8 mouse cellular contexts compared by ENCODE assay signal in genomic region chr7:127386641-127387392, GRCm38 (mm10). TPM values are rescaled to one million over a fixed set of nuclear protein-coding genes. Genes with fewer than 3 reads are reported as not detected.
DNase-seq lines count a peak whose midpoint lies in the region; ATAC-seq and TF ChIP-seq lines count a peak whose summit lies in the region.

Gene 9130019O22Rik (minus strand): TSS chr7:127387166.

- no peak within 1 kb of the TSS for H3ac ChIP-seq in C2C12 (ENCODE audit: control insufficient read depth, insufficient read length, low read depth)

- peak within 1 kb of the TSS; percentile 89 for H3K27ac ChIP-seq in heart, embryonic 10.5 days
- H3K27ac ChIP-seq in kidney, embryonic 15.5 days, result 0 out of 2 replicates have a peak within 1 kb of the TSS, but pooled peaks have one; percentile 37
- 0 out of 2 replicates have a peak within 1 kb of the TSS, but pooled peaks have one; percentile 27 for H3K27ac ChIP-seq in limb, embryonic 15.5 days
- 0 out of 2 replicates have a peak within 1 kb of the TSS, but pooled peaks have one; percentile 26 for H3K27ac ChIP-seq in midbrain, postnatal 0 days (ENCODE audit: low read depth, low read length)

- H3K79me2 ChIP-seq in C2C12 (ENCODE audit: control insufficient read depth, insufficient read depth), result no peaks in the 10 kb centered on the region

- peak; percentile 97 for DNase-seq in brain, adult 2 months (ENCODE audit: low read depth, low spot score)
- DNase-seq in heart, embryonic 10.5 days (ENCODE audit: low spot score), result peak; percentile 90
- peak; percentile 93 for DNase-seq in midbrain, postnatal 0 days (ENCODE audit: low spot score)
- DNase-seq in spleen, postnatal 10 days (ENCODE audit: low spot score in 2 of 2), result peak; percentile 87 to 95

- WGBS in heart, embryonic 10.5 days, result 10% methylated on average over 38 of the region's 38 CpGs
- WGBS in kidney, embryonic 15.5 days, result 13% methylated on average over 38 of the region's 38 CpGs
- WGBS in limb, embryonic 15.5 days, result 15% methylated on average over 38 of the region's 38 CpGs
- 12% methylated on average over 38 of the region's 38 CpGs for WGBS in midbrain, postnatal 0 days

- no peaks in the 10 kb centered on the region for H3K27me3 ChIP-seq in C2C12 (ENCODE audit: control insufficient read depth, insufficient read depth, insufficient read length)
- no peaks in the 10 kb centered on the region for H3K27me3 ChIP-seq in heart, embryonic 10.5 days (ENCODE audit: insufficient read depth, poor library complexity, severe bottlenecking)
- no peaks in the 10 kb centered on the region for H3K27me3 ChIP-seq in kidney, embryonic 15.5 days
- no peaks in the 10 kb centered on the region for H3K27me3 ChIP-seq in limb, embryonic 15.5 days
- no peaks in the 10 kb centered on the region for H3K27me3 ChIP-seq in midbrain, postnatal 0 days (ENCODE audit: insufficient read depth, low read length)

- H3K79me3 ChIP-seq in C2C12 (ENCODE audit: low read depth), result no peaks in the 10 kb centered on the region

- H3K36me3 ChIP-seq in C2C12 (ENCODE audit: control insufficient read depth, insufficient read depth), result no peaks in the 10 kb centered on the region
- H3K36me3 ChIP-seq in heart, embryonic 10.5 days, result peaks cover 41% of the 10 kb centered on the region
- H3K36me3 ChIP-seq in kidney, embryonic 15.5 days, result peaks cover 32% of the 10 kb centered on the region
- H3K36me3 ChIP-seq in limb, embryonic 15.5 days, result peaks cover 21% of the 10 kb centered on the region
- no peaks in the 10 kb centered on the region; the same call in 1 of the 2 replicates for H3K36me3 ChIP-seq in midbrain, postnatal 0 days (ENCODE audit: insufficient read depth, low read length)

- peak within 1 kb of the TSS; percentile 59 for H3K9ac ChIP-seq in kidney, embryonic 15.5 days
- H3K9ac ChIP-seq in limb, embryonic 15.5 days, result peak within 1 kb of the TSS; percentile 47
- peak within 1 kb of the TSS; percentile 50 for H3K9ac ChIP-seq in midbrain, postnatal 0 days (replicated peaks; ENCODE audit: low read length, poor library complexity, severe bottlenecking)

- ATAC-seq in erythroblast, adult 5-6 weeks (replicated peaks; ENCODE audit: low FRiP score, poor library complexity, severe bottlenecking), result peak; percentile 91
- ATAC-seq in kidney, embryonic 15.5 days (replicated peaks; ENCODE audit: low FRiP score), result peak; percentile 87
- peak; percentile 87 for ATAC-seq in limb, embryonic 15.5 days (ENCODE audit: insufficient number of reproducible peaks, low FRiP score, low TSS enrichment, low read depth)
- ATAC-seq in midbrain, postnatal 0 days (ENCODE audit: low FRiP score), result peak; percentile 88

- no peaks in the 10 kb centered on the region; the same call in 1 of the 2 replicates for H3K9me3 ChIP-seq in heart, embryonic 10.5 days
- peaks cover 6% of the 10 kb centered on the region; the same call in 1 of the 2 replicates for H3K9me3 ChIP-seq in kidney, embryonic 15.5 days (replicated peaks)
- H3K9me3 ChIP-seq in limb, embryonic 15.5 days, result peaks cover 7% of the 10 kb centered on the region; the same call in 1 of the 2 replicates
- H3K9me3 ChIP-seq in midbrain, postnatal 0 days (ENCODE audit: low read length), result no peaks in the 10 kb centered on the region

- H3K4me3 ChIP-seq in C2C12 (ENCODE audit: insufficient read depth, poor library complexity, severe bottlenecking), result no peak within 1 kb of the TSS
- H3K4me3 ChIP-seq in heart, embryonic 10.5 days, result peak within 1 kb of the TSS; percentile 71
- peak within 1 kb of the TSS; percentile 58 for H3K4me3 ChIP-seq in kidney, embryonic 15.5 days (replicated peaks)
- peak within 1 kb of the TSS; percentile 55 for H3K4me3 ChIP-seq in limb, embryonic 15.5 days
- H3K4me3 ChIP-seq in midbrain, postnatal 0 days (ENCODE audit: low read depth, low read length), result peak within 1 kb of the TSS; percentile 45

- peaks cover 13% of the 10 kb centered on the region for H3K4me1 ChIP-seq in heart, embryonic 10.5 days
- peaks cover 7% of the 10 kb centered on the region; the same call in 1 of the 2 replicates for H3K4me1 ChIP-seq in kidney, embryonic 15.5 days
- H3K4me1 ChIP-seq in limb, embryonic 15.5 days, result no peaks in the 10 kb centered on the region
- no peaks in the 10 kb centered on the region for H3K4me1 ChIP-seq in midbrain, postnatal 0 days (ENCODE audit: insufficient read depth, low read length)

- H3K4me2 ChIP-seq in kidney, embryonic 15.5 days, result peak within 1 kb of the TSS; percentile 70
- peak within 1 kb of the TSS; percentile 67 for H3K4me2 ChIP-seq in limb, embryonic 15.5 days
- H3K4me2 ChIP-seq in midbrain, postnatal 0 days (ENCODE audit: low read depth, low read length, poor library complexity, severe bottlenecking), result peak within 1 kb of the TSS; percentile 68

- no peak for TF ChIP-seq CTCF in C2C12 (IDR thresholded peaks at IDR 0.05; ENCODE audit: control insufficient read depth, insufficient read depth, insufficient read length)
- TF ChIP-seq CTCF in midbrain, postnatal 0 days (IDR thresholded peaks at IDR 0.05), result no peak

TF ChIP-seq in C2C12, 6 proteins besides CTCF, POLR2A, EP300 and RAD21:
- TF ChIP-seq FOSL1 (IDR thresholded peaks at IDR 0.05; ENCODE audit: insufficient read depth, low read length, poor library complexity, severe bottlenecking), result no peak
- peak; percentile 63 for TF ChIP-seq USF1 (IDR thresholded peaks at IDR 0.05; ENCODE audit: low read depth)
- no peak for TF ChIP-seq MYOD1 (IDR thresholded peaks at IDR 0.05; ENCODE audit: control insufficient read depth, insufficient read length, low read depth)

RNA-seq across cellular contexts. Expression of gene 9130019O22Rik, which starts in this region (rescaled TPM):
- 0.32 TPM for polyA plus RNA-seq in C2C12 (2012; fragmentation: generic; extraction: Trizol)
- 0.38 TPM in 1 of 2 replicates, not detected in the other for total RNA-seq in erythroblast, adult 5-6 weeks (2015; ENCODE audit: low replicate concordance)
- 1.4 and 1.8 TPM in 2 replicates for total RNA-seq in erythroblast, adult 5-6 weeks (2017; ENCODE audit: low replicate concordance)
- polyA plus RNA-seq in heart, embryonic 10.5 days (2016; fragmentation: Nextera tagmentation; extraction: Ambion mirVana), result 4.6 and 4.8 TPM in 2 replicates
- 5.7 and 6.3 TPM in 2 replicates for polyA plus RNA-seq in kidney, embryonic 15.5 days (2015; fragmentation: Nextera tagmentation; extraction: Ambion mirVana)
- polyA plus RNA-seq in limb, embryonic 15.5 days (2015; fragmentation: Nextera tagmentation; extraction: Ambion mirVana), result 5.6 and 6.5 TPM in 2 replicates
- 4.0 and 4.1 TPM in 2 replicates for total RNA-seq in midbrain, postnatal 0 days (2014; rRNA removed)
- polyA plus RNA-seq in midbrain, postnatal 0 days (2015; fragmentation: Nextera tagmentation; extraction: Ambion mirVana), result 1.4 and 2.0 TPM in 2 replicates

Comparison
In these comparisons a context has a peak if more than half of its experiments do, and no peak if none do; other contexts are left out.
1. H3K27ac ChIP-seq: peak in every context shown above with its lines; median percentile 89 in heart, embryonic 10.5 days; 37 in kidney, embryonic 15.5 days; 27 in limb, embryonic 15.5 days; 26 in midbrain, postnatal 0 days.